Mouse (Mus musculus): ENCODE results near the gene Crtc1. TPM values are rescaled to one million over a fixed set of nuclear protein-coding genes. Genes with fewer than 3 reads are reported as not detected.
A peak's percentile ranks its signal among the peaks of the same experiment; 100 is the strongest.

Crtc1 gene
- polyA plus RNA-seq, 1 experiment from 2014 or later: 56.3 TPM

GRCm38 (mm10) chr8:70374318-70374927, 65.0 kb downstream of the Crtc1 start:
- H3K36me3 ChIP-seq (ENCODE audit: control insufficient read depth, insufficient read depth, low read length): no peaks in the 10 kb centered on the region
- H3K9ac ChIP-seq (ENCODE audit: low read depth, low read length): 0 out of 2 replicates have a peak overlapping the region, but pooled peaks have one; percentile 7
- H3K4me3 ChIP-seq (ENCODE audit: low read depth, low read length): peak overlapping the region; percentile 32
- peaks cover 15% of the 10 kb centered on the region for H3K4me1 ChIP-seq (ENCODE audit: control insufficient read depth, insufficient read depth, low read length)
- no peaks in the 10 kb centered on the region for H3K9me3 ChIP-seq (replicated peaks; ENCODE audit: control insufficient read depth, low read length, poor library complexity, severe bottlenecking)
- WGBS: under 1% methylated on average over 44 of the region's 53 CpGs
- ATAC-seq: peak; percentile 65
- H3K27ac ChIP-seq (ENCODE audit: low read length): no peak overlapping the region
- peaks cover 73% of the 10 kb centered on the region for H3K27me3 ChIP-seq (ENCODE audit: control insufficient read depth, insufficient read depth, low read depth, low read length)
- H3K4me2 ChIP-seq (ENCODE audit: low read length): peak overlapping the region; percentile 51

- no peak for ATAC-seq
- peaks cover 65% of the 10 kb centered on the region for H3K27me3 ChIP-seq (ENCODE audit: control insufficient read depth, insufficient read depth, low read depth, low read length)
- no peaks in the 10 kb centered on the region for H3K9me3 ChIP-seq (replicated peaks; ENCODE audit: control insufficient read depth, low read length, poor library complexity, severe bottlenecking)
- H3K4me3 ChIP-seq (ENCODE audit: low read depth, low read length): peak within 1 kb of the TSS; percentile 32
- H3K4me1 ChIP-seq (ENCODE audit: control insufficient read depth, insufficient read depth, low read length): peaks cover 15% of the 10 kb centered on the region
- no peaks in the 10 kb centered on the region for H3K36me3 ChIP-seq (ENCODE audit: control insufficient read depth, insufficient read depth, low read length)
- WGBS: 2% methylated on average over 47 of the region's 47 CpGs
- no peak within 1 kb of the TSS for H3K27ac ChIP-seq (ENCODE audit: low read length)
- peak within 1 kb of the TSS; percentile 51 for H3K4me2 ChIP-seq (ENCODE audit: low read length)
- no peak within 1 kb of the TSS for H3K9ac ChIP-seq (ENCODE audit: low read depth, low read length)
These were observed 65.7 kb downstream of the Crtc1 start, which contains the start of gene Comp for GRCm38 (mm10) chr8:70373397-70374317. Comp (plus strand) TSS chr8:70373558.

GRCm38 (mm10) chr8:70371951-70372350, 67.4 kb downstream of the Crtc1 start:
- WGBS: 40% methylated on average over 6 of the region's 6 CpGs
- ATAC-seq: no peak
- H3K27me3 ChIP-seq (ENCODE audit: control insufficient read depth, insufficient read depth, low read depth, low read length): peaks cover 49% of the 10 kb centered on the region

GRCm38 (mm10) chr8:70370476-70370875, 68.9 kb downstream of the Crtc1 start:
- H3K27me3 ChIP-seq (ENCODE audit: control insufficient read depth, insufficient read depth, low read depth, low read length): peaks cover 35% of the 10 kb centered on the region
- no peak overlapping the region for H3K4me2 ChIP-seq (ENCODE audit: low read length)
- H3K9ac ChIP-seq (ENCODE audit: low read depth, low read length): no peak overlapping the region
- no peak overlapping the region for H3K4me3 ChIP-seq (ENCODE audit: low read depth, low read length)
- no peak overlapping the region for H3K27ac ChIP-seq (ENCODE audit: low read length)
- WGBS: 75% methylated on average over 7 of the region's 7 CpGs
- no peaks in the 10 kb centered on the region for H3K9me3 ChIP-seq (replicated peaks; ENCODE audit: control insufficient read depth, low read length, poor library complexity, severe bottlenecking)
- ATAC-seq: no peak
- no peaks in the 10 kb centered on the region for H3K36me3 ChIP-seq (ENCODE audit: control insufficient read depth, insufficient read depth, low read length)
- peaks cover 12% of the 10 kb centered on the region for H3K4me1 ChIP-seq (ENCODE audit: control insufficient read depth, insufficient read depth, low read length)

More at GRCm38 (mm10) chr8:70371951-70372350, 67.4 kb downstream of the Crtc1 start:
- Histone ChIP-seq H3K4me2 (ENCODE audit: low read length) (no peak overlapping the region), H3K4me1 (ENCODE audit: control insufficient read depth, insufficient read depth, low read length) (peaks cover 15% of the 10 kb centered on the region), H3K27ac (ENCODE audit: low read length) (no peak overlapping the region), H3K9me3 (replicated peaks; ENCODE audit: control insufficient read depth, low read length, poor library complexity, severe bottlenecking) (no peaks in the 10 kb centered on the region), H3K9ac (ENCODE audit: low read depth, low read length) (no peak overlapping the region), H3K4me3 (ENCODE audit: low read depth, low read length) (no peak overlapping the region), H3K36me3 (ENCODE audit: control insufficient read depth, insufficient read depth, low read length) (no peaks in the 10 kb centered on the region)

DNA sequence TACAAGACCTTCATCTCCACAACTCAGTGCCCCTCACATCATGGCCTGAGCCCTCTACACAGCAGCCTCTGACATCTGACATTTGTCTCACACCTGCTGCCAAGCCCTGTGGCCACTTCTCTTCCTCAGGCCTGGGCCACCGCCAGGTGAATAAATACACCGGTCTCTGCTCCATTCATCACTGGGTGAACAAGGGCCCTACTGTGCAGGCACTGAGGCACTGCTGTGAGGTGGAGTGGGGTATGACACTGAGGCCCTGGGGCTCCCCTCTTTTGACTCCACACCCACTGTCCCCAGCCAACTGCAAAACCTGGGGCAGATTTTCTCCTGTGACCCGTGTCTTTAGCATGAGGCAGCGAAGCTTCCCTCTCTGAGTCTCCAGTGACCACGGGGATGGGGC, 72.8 kb downstream of the Crtc1 start:
- Histone ChIP-seq H3K9ac (ENCODE audit: low read depth, low read length) (no peak overlapping the region), H3K4me3 (ENCODE audit: low read depth, low read length) (no peak overlapping the region), H3K36me3 (ENCODE audit: control insufficient read depth, insufficient read depth, low read length) (no peaks in the 10 kb centered on the region), H3K27me3 (ENCODE audit: control insufficient read depth, insufficient read depth, low read depth, low read length) (peaks cover 3% of the 10 kb centered on the region), H3K4me1 (ENCODE audit: control insufficient read depth, insufficient read depth, low read length) (no peaks in the 10 kb centered on the region), H3K4me2 (ENCODE audit: low read length) (no peak overlapping the region), H3K27ac (ENCODE audit: low read length) (no peak overlapping the region), H3K9me3 (replicated peaks; ENCODE audit: control insufficient read depth, low read length, poor library complexity, severe bottlenecking) (no peaks in the 10 kb centered on the region)
- WGBS: 78% methylated on average over 5 of the region's 5 CpGs
- no peak for ATAC-seq

DNA sequence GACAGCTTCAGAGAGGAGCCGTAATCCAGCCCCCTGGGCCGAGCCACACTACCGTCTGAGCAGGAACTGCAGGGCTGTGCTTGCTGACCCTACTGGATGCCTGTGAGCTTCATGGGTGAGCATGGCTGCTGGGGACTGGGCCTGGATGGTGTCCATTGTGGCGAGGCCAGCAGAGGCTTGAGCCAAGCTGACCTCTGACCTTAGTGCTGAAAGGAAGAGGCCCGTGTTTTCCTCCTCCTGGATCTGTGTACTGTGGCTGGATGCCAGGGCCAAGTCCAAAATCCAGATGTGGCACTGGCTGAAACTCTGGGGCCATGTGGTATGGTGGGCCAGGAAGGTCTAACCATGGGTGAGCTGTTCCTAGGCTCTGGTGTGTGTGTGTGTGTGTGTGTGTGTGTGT, 75.3 kb downstream of the Crtc1 start:
- Histone ChIP-seq H3K9ac (ENCODE audit: low read depth, low read length) (no peak overlapping the region), H3K9me3 (replicated peaks; ENCODE audit: control insufficient read depth, low read length, poor library complexity, severe bottlenecking) (no peaks in the 10 kb centered on the region), H3K27ac (ENCODE audit: low read length) (no peak overlapping the region), H3K4me1 (ENCODE audit: control insufficient read depth, insufficient read depth, low read length) (no peaks in the 10 kb centered on the region), H3K4me2 (ENCODE audit: low read length) (no peak overlapping the region), H3K4me3 (ENCODE audit: low read depth, low read length) (no peak overlapping the region), H3K36me3 (ENCODE audit: control insufficient read depth, insufficient read depth, low read length) (no peaks in the 10 kb centered on the region), H3K27me3 (ENCODE audit: control insufficient read depth, insufficient read depth, low read depth, low read length) (no peaks in the 10 kb centered on the region)
- ATAC-seq: no peak
- WGBS: 29% methylated on average over 5 of the region's 5 CpGs

DNA sequence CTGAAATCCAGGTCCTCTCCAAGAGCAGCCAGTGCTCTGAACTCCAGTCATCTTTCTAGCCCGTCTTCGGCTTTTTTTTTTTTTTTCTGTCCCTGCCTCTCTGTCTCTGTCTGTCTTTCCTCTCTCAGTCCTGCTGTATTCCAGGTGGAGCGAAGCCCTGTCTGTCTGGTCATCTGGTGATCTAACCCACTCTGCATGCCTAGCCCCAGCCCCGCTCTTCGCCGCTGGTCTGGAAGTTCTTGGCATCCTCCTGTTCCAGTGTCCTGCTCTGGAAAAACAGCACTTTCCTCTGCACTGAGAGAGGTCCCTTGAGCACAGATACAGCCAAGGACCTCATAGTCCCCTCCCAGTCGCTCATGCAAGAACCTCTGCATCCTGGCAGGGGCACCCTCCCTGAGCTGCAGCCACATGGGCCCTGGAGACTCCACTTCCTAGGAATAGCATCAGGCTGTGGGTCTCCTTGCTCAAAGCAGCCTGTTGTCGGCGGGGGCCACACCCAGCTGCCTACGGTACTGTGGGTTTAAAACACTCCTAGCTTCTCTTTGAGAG, 77.8 kb downstream of the Crtc1 start:
- no peaks in the 10 kb centered on the region for H3K4me1 ChIP-seq (ENCODE audit: control insufficient read depth, insufficient read depth, low read length)
- ATAC-seq: no peak
- H3K36me3 ChIP-seq (ENCODE audit: control insufficient read depth, insufficient read depth, low read length): no peaks in the 10 kb centered on the region
- WGBS: 81% methylated on average over 10 of the region's 10 CpGs
- no peak overlapping the region for H3K9ac ChIP-seq (ENCODE audit: low read depth, low read length)
- H3K9me3 ChIP-seq (replicated peaks; ENCODE audit: control insufficient read depth, low read length, poor library complexity, severe bottlenecking): no peaks in the 10 kb centered on the region
- no peaks in the 10 kb centered on the region for H3K27me3 ChIP-seq (ENCODE audit: control insufficient read depth, insufficient read depth, low read depth, low read length)
- no peak overlapping the region for H3K4me3 ChIP-seq (ENCODE audit: low read depth, low read length)
- no peak overlapping the region for H3K27ac ChIP-seq (ENCODE audit: low read length)
- H3K4me2 ChIP-seq (ENCODE audit: low read length): no peak overlapping the region

DNA sequence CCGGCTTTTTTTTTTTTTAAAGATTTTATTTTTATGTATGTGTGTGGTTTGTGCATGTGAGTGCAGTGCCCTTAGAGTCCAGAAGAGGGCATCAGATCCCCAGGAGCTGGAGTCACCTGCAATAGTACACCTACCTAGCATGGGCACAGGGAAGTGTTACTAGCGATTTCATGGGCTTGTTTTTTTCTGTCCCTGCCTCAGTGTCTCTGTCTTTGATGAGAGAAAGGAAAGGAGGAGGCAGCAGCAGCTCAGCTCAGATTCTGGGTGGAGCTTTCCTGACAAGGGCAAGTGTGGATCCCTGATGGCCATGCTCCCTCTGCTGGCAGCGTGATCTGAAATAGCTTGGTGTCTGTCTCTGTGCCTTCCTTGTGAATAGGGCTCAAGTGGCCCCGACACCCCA, 78.6 kb downstream of the Crtc1 start:
- H3K9ac ChIP-seq (ENCODE audit: low read depth, low read length): no peak overlapping the region
- no peak for ATAC-seq
- no peak overlapping the region for H3K4me2 ChIP-seq (ENCODE audit: low read length)
- H3K4me3 ChIP-seq (ENCODE audit: low read depth, low read length): no peak overlapping the region
- H3K27me3 ChIP-seq (ENCODE audit: control insufficient read depth, insufficient read depth, low read depth, low read length): no peaks in the 10 kb centered on the region
- no peaks in the 10 kb centered on the region for H3K36me3 ChIP-seq (ENCODE audit: control insufficient read depth, insufficient read depth, low read length)
- no peaks in the 10 kb centered on the region for H3K4me1 ChIP-seq (ENCODE audit: control insufficient read depth, insufficient read depth, low read length)
- H3K27ac ChIP-seq (ENCODE audit: low read length): no peak overlapping the region
- H3K9me3 ChIP-seq (replicated peaks; ENCODE audit: control insufficient read depth, low read length, poor library complexity, severe bottlenecking): no peaks in the 10 kb centered on the region
- WGBS: 55% methylated on average over 4 of the region's 4 CpGs

DNA sequence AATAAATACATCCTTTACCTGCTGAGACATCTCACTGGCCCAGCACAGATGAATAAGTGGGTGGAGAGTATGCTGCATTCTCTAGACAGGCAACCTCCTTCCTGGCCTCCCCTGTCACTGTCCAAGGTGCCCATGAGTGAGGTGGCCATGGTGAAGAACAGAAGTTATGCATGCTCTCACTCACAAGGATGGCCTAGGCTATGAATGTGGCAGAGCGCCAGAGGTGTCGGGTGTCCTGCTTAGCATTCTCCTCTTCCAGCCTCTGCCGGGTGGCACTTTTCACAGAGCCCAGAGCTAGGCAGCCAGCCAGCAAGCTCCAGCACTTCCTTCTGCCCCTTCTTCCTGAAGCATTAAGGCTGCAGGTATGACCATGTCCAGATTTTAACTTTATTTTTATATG, 80.0 kb downstream of the Crtc1 start:
- Histone ChIP-seq H3K36me3 (ENCODE audit: control insufficient read depth, insufficient read depth, low read length) (no peaks in the 10 kb centered on the region), H3K9me3 (replicated peaks; ENCODE audit: control insufficient read depth, low read length, poor library complexity, severe bottlenecking) (no peaks in the 10 kb centered on the region), H3K27me3 (ENCODE audit: control insufficient read depth, insufficient read depth, low read depth, low read length) (no peaks in the 10 kb centered on the region), H3K9ac (ENCODE audit: low read depth, low read length) (no peak overlapping the region), H3K27ac (ENCODE audit: low read length) (no peak overlapping the region), H3K4me3 (ENCODE audit: low read depth, low read length) (no peak overlapping the region), H3K4me2 (ENCODE audit: low read length) (no peak overlapping the region), H3K4me1 (ENCODE audit: control insufficient read depth, insufficient read depth, low read length) (no peaks in the 10 kb centered on the region)
- WGBS: 40% methylated on average over 3 of the region's 3 CpGs
- ATAC-seq: no peak
